Mouse (Mus musculus) liver, adult 2 months (tissue): ENCODE data around the gene Clta. TPM values are rescaled to one million over a fixed set of nuclear protein-coding genes. Genes with fewer than 3 reads are reported as not detected.

Experiments used
- DNase-seq: peaks from one replicate; pipeline ENCODE4 v3.0.0-alpha.2; 2011; ENCODE audit warnings: low read depth, low spot score; ENCODE audit errors: extremely low read depth
- H3K27ac ChIP-seq: fragments of 200-500 bp; replicated peaks from 2 replicates; pipeline ENCODE4 v1.5.1; 2012; ENCODE audit warnings: low read depth, mild to moderate bottlenecking, control low read depth, inconsistent platforms, low read length; ENCODE audit not compliant: insufficient read depth
- H3K27me3 ChIP-seq: fragments of 200-500 bp; 2 replicates; pipeline ENCODE4 v1.6.1; 2012; ENCODE audit warnings: mild to moderate bottlenecking, moderate library complexity, low read length, inconsistent platforms; ENCODE audit not compliant: control insufficient read depth, insufficient read depth
- H3K36me3 ChIP-seq: fragments of 200-500 bp; 2 replicates; pipeline ENCODE4 v1.6.1; 2012; ENCODE audit warnings: low read length, inconsistent platforms; ENCODE audit not compliant: control insufficient read depth, insufficient read depth
- H3K4me1 ChIP-seq: fragments of 200-500 bp; 2 replicates; pipeline ENCODE4 v1.6.1; 2011; ENCODE audit warnings: low read length; ENCODE audit not compliant: control insufficient read depth, insufficient read depth
- H3K4me3 ChIP-seq: fragments of 200-500 bp; 2 replicates; pipeline ENCODE4 v1.5.1; 2011; ENCODE audit warnings: low read depth, mild to moderate bottlenecking, control low read depth, low read length, moderate library complexity; ENCODE audit not compliant: insufficient read depth
- H3K79me2 ChIP-seq: fragments of 200-500 bp; 2 replicates; pipeline ENCODE4 v1.6.1; 2012; ENCODE audit warnings: inconsistent platforms, mild to moderate bottlenecking, low read length, moderate library complexity; ENCODE audit not compliant: control insufficient read depth, insufficient read depth
- H3K9ac ChIP-seq: fragments of 200-500 bp; 2 replicates; pipeline ENCODE4 v1.6.1; 2012; ENCODE audit warnings: low read depth, mild to moderate bottlenecking, control low read depth, inconsistent platforms, low read length
- CTCF ChIP-seq: fragments of 200-500 bp; IDR thresholded peaks from 2 replicates; pipeline ENCODE4 v1.5.1; 2011; ENCODE audit warnings: low read depth, low read length, control low read depth
- POLR2A ChIP-seq: fragments of 200-500 bp; IDR thresholded peaks from 2 replicates; pipeline ENCODE4 v1.6.1; 2011; ENCODE audit warnings: low read length, control low read depth; ENCODE audit not compliant: insufficient read depth; ENCODE audit errors: extremely low read depth
- WGBS: fragments of 180-500 bp; shearing (Covaris S2); methylation state at CpG from one replicate; pipeline ENCODE4 v1.1.7; 2018; 5-methylcytosine and 5-hydroxymethylcytosine counted together
- polyA plus RNA-seq: library from polyadenylated mRNA; depleted of rRNA; stranded (reverse); fragments of >200 nt; gene quantifications from 2 replicates; pipeline ENCODE4 v1.2.3, GENCODE M21; 2012
- total RNA-seq: library from RNA; depleted of rRNA; stranded (reverse); fragments of >200 nt; gene quantifications from 2 replicates; pipeline ENCODE4 v1.2.3, GENCODE M21; 2014

Clta gene
- total and polyA plus RNA-seq, 2 experiments = 116 to 191 TPM

DNA sequence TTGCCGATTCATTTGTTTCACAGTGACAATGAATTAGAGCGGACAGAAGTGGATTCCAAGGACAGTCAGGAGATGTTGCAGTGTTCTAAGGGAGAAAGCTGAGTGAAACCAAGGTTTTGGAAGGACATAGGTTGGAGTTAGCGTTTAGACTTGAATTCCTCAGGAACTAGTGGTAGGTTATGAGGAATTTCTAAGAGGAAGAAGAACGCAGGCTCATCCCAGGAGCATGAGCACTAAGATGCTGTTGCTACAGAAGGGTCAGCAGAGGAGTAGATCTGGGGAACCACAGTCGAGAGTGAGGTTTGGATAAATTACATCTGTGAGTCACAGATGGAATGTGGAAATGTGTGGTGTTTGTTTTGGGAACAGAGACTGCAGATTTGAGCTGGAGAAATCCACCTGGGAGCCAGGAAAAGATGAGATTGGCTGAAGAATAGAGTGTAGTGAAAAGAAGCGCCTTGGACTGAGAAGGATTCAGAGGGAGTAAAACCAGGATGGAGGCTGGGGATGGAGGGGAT is 28.0 kb upstream of the Clta start:
- Histone ChIP-seq H3K27ac (no peak overlapping the region), H3K4me3 (no peak overlapping the region), H3K79me2 (no peaks in the 10 kb centered on the region), H3K9ac (no peak overlapping the region), H3K36me3 (no peaks in the 10 kb centered on the region), H3K27me3 (no peaks in the 10 kb centered on the region), H3K4me1 (peaks cover 4% of the 10 kb centered on the region)
- DNase-seq = no peak
- TF ChIP-seq CTCF = no peak
- no peak for TF ChIP-seq POLR2A
- WGBS = 90% methylated on average over 6 of the region's 6 CpGs

GRCm38 (mm10) chr4:43978521-43979443 is 25.5 kb upstream of the Clta start:
- no peaks in the 10 kb centered on the region for H3K27me3 ChIP-seq
- WGBS = 55% methylated on average over 17 of the region's 17 CpGs
- H3K4me3 ChIP-seq = no peak overlapping the region
- DNase-seq = peak; percentile 16
- H3K79me2 ChIP-seq = no peaks in the 10 kb centered on the region
- no peaks in the 10 kb centered on the region for H3K36me3 ChIP-seq
- H3K27ac ChIP-seq = no peak overlapping the region
- no peaks in the 10 kb centered on the region for H3K4me1 ChIP-seq
- TF ChIP-seq POLR2A = no peak
- TF ChIP-seq CTCF = no peak
- no peak overlapping the region for H3K9ac ChIP-seq

DNA sequence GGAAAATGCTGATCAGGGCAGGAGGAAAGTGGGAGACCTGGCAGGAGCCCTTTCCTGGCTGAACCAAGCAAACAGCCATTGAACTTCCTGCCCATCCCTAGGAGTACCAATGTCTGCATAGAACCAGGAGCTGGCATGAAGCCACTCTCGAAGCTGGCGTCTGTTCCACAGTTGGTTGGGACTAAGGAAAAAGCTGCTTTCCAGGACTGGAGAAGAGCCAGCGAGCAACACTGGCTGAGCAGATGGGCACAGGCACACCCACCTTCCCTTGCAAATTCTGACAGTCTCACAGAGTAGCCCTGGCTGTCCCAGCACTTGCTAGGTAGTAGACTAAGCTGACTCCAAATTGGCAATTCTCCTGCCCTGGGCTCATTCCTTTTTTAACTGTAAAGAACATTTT is 24.5 kb upstream of the Clta start:
- H3K79me2 ChIP-seq = no peaks in the 10 kb centered on the region
- H3K36me3 ChIP-seq = no peaks in the 10 kb centered on the region
- DNase-seq = peak; percentile 44
- no peak for TF ChIP-seq CTCF
- TF ChIP-seq POLR2A = no peak
- H3K27ac ChIP-seq = no peak overlapping the region
- WGBS = 16% methylated on average over 3 of the region's 3 CpGs
- no peaks in the 10 kb centered on the region for H3K4me1 ChIP-seq
- no peak overlapping the region for H3K4me3 ChIP-seq
- H3K9ac ChIP-seq = no peak overlapping the region
- no peaks in the 10 kb centered on the region for H3K27me3 ChIP-seq

DNA sequence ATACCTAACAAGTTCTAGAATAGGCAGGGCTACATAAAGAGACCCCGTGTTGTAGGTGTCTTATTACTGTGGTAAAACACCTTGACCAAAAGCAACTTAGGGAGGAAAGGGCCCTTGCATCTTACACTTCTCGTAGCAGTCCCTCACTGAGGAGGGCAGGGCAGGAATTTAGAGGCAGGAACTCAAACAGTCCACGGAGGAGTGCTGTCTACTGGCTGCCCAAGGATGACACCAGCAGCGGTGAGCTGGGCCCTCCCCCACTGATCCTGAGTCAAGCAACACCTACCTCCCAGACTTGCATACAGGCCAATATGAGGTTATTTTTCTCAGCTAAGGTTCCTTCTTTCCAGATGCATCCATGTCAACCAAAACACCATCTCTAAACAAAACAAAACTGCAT is 24.0 kb upstream of the Clta start:
- Histone ChIP-seq H3K4me1 (no peaks in the 10 kb centered on the region), H3K27me3 (no peaks in the 10 kb centered on the region), H3K27ac (no peak overlapping the region), H3K9ac (no peak overlapping the region), H3K36me3 (no peaks in the 10 kb centered on the region), H3K79me2 (no peaks in the 10 kb centered on the region), H3K4me3 (no peak overlapping the region)
- DNase-seq = no peak
- TF ChIP-seq CTCF (no peak), POLR2A (no peak)
- 83% methylated on average over 4 of the region's 4 CpGs for WGBS

- 96% methylated on average over 6 of the region's 6 CpGs for WGBS
Measured at GRCm38 (mm10) chr4:43980846-43981245, 23.4 kb upstream of the Clta start.

DNA sequence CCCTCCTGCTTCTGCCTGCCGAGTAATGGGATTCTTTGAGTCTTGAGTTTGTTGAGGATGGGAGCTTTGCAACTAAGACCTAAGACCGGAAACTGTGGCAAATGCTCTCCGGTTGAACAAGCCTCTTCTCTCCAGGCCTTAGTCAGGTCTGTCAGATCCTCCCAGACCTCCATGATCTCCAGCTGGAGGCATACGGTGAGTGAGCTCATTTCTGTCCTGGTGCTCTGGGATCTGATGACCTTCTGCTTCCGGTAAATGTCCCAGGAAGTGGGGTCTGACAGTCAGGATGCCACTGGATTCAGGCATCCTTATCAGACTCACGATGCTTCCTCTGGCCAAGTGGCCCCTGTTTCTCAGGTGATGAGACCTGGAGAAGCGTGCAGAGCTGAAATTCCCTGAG is 23.0 kb upstream of the Clta start:
- Histone ChIP-seq H3K4me1 (no peaks in the 10 kb centered on the region), H3K27ac (no peak overlapping the region), H3K79me2 (no peaks in the 10 kb centered on the region), H3K9ac (no peak overlapping the region), H3K4me3 (no peak overlapping the region), H3K27me3 (no peaks in the 10 kb centered on the region), H3K36me3 (no peaks in the 10 kb centered on the region)
- TF ChIP-seq CTCF (no peak), POLR2A (no peak)
- DNase-seq = no peak
- WGBS = 82% methylated on average over 7 of the region's 7 CpGs

More at GRCm38 (mm10) chr4:43980846-43981245, 23.4 kb upstream of the Clta start:
- H3K27me3 ChIP-seq = no peaks in the 10 kb centered on the region
- no peaks in the 10 kb centered on the region for H3K79me2 ChIP-seq
- TF ChIP-seq POLR2A (no peak), CTCF (no peak)
- H3K9ac ChIP-seq = no peak overlapping the region
- no peak for DNase-seq
- no peaks in the 10 kb centered on the region for H3K4me1 ChIP-seq
- no peak overlapping the region for H3K4me3 ChIP-seq
- no peak overlapping the region for H3K27ac ChIP-seq
- H3K36me3 ChIP-seq = no peaks in the 10 kb centered on the region
